Mouse (Mus musculus): ENCODE measurements around the gene Boc. TPM values are rescaled to one million over a fixed set of nuclear protein-coding genes. Genes with fewer than 3 reads are reported as not detected.

The Boc gene
- total RNA-seq, 1 experiment = 5.4 TPM

DNA sequence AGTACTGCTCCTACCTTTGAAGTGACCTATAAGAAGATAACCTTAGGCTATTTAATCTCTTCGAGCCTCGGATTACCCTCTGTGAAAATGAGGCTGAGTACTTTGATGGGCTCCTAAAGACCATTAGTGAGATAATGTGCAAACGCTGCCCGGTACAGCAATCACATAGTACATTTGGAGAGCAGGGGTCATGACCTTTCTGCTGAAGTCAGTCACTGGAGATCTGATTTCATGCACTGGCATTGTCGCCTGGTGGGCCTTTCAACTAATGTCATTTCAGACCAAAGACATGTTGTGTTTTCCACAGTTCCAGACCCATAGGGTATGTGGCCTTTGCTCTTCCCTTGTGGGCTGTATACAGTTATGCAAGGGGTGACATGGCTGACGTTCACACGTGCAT, 24.6 kb downstream of the Boc start:
- Histone ChIP-seq H3K9ac (ENCODE audit: insufficient read depth, low read depth, low read length, poor library complexity, severe bottlenecking) (no peak overlapping the region), H3K27ac (ENCODE audit: insufficient read depth, low read depth, low read length, poor library complexity, severe bottlenecking) (no peak overlapping the region)

DNA sequence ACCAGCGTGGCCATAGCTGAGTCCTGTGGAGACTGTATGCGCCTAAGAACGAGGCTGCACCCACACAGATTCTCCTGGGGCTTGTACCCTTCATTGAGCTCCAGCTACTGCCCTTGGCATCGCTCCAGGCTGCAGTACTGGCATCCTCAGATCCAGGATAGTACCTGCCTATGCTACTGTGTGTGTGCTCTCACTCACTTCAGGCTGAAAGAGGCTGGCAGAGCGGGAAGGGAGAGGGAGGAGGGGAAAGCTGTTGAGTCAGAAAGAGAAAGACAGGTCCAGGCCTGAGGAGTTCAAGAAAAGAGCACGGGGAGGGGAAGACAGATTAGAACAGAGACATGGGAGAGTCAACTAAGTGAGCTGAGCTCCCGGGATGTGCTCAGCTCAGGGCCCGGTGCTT, 25.2 kb downstream of the Boc start:
- no peak overlapping the region for H3K27ac ChIP-seq (ENCODE audit: insufficient read depth, low read depth, low read length, poor library complexity, severe bottlenecking)

More for the DNA sequence above, 24.6 kb downstream of the Boc start:
- TF ChIP-seq HCFC1 (IDR thresholded peaks at IDR 0.05; ENCODE audit: borderline replicate concordance, insufficient read depth, low read length) (no peak), ZC3H11A (IDR thresholded peaks at IDR 0.05; ENCODE audit: borderline replicate concordance, low read depth, low read length) (no peak), MAFK (IDR thresholded peaks at IDR 0.05; ENCODE audit: insufficient read depth, low read depth, low read length) (no peak), CHD2 (IDR thresholded peaks at IDR 0.05; ENCODE audit: low read depth, low read length) (no peak), ZNF384 (IDR thresholded peaks at IDR 0.05; ENCODE audit: low read depth, low read length) (no peak)
- in situ Hi-C loops (cut with MboI; ENCODE audit: low sequenced_read_pairs in 2 of 2, unreplicated experiment in 2 of 2) = no loop called here
- no peak for DNase-seq (ENCODE audit: low read depth, low spot score)
- no peak overlapping the region for H3K4me3 ChIP-seq (ENCODE audit: insufficient read depth in 1 of 2, low read depth in 1 of 2, low read length in 2 of 2, poor library complexity in 1 of 2, severe bottlenecking in 1 of 2)
- no peaks in the 10 kb centered on the region for H3K9me3 ChIP-seq (ENCODE audit: control insufficient read depth, insufficient read depth, low read depth, low read length)
- peaks cover 2 to 18% of the 10 kb centered on the region in 2 experiments; a peak in 3 of 4 replicates for H3K4me1 ChIP-seq (ENCODE audit: control insufficient read depth in 2 of 2, insufficient read depth in 2 of 2, low read length in 2 of 2, poor library complexity in 1 of 2)
- no peaks in the 10 kb centered on the region for H3K36me3 ChIP-seq (ENCODE audit: control insufficient read depth, insufficient read depth, low read length, poor library complexity, severe bottlenecking)

DNA sequence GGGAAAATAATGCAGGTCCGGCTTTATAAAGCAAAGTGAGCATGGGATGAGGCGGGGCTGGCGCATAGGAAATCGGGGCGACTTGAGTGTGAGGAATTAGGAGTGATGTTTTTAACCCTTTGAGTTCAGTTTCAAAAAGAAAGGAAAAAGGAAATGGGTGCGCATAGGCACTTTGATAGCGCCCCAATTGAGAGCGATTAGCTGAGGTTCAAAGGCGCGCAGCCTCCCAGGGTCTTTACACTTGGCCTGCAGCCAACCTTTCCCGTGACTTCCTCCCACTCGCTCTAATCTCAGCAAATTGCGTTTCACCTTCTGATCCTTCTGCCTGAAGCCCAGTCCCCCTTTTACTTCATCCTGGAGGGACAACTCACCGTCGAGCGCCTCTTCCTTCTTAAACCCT, 25.8 kb downstream of the Boc start:
- no peak overlapping the region for H3K27ac ChIP-seq (ENCODE audit: insufficient read depth, low read depth, low read length, poor library complexity, severe bottlenecking)
- H3K4me3 ChIP-seq (ENCODE audit: insufficient read depth in 1 of 2, low read depth in 1 of 2, low read length in 2 of 2, poor library complexity in 1 of 2, severe bottlenecking in 1 of 2) = no peak overlapping the region
- no peak for DNase-seq (ENCODE audit: low read depth, low spot score)
- no peak for TF ChIP-seq ZNF384 (IDR thresholded peaks at IDR 0.05; ENCODE audit: low read depth, low read length)
- TF ChIP-seq ZC3H11A (IDR thresholded peaks at IDR 0.05; ENCODE audit: borderline replicate concordance, low read depth, low read length) = no peak
- no peak for TF ChIP-seq CHD2 (IDR thresholded peaks at IDR 0.05; ENCODE audit: low read depth, low read length)
- TF ChIP-seq HCFC1 (IDR thresholded peaks at IDR 0.05; ENCODE audit: borderline replicate concordance, insufficient read depth, low read length) = no peak
- TF ChIP-seq MAFK (IDR thresholded peaks at IDR 0.05; ENCODE audit: insufficient read depth, low read depth, low read length) = no peak
- in situ Hi-C loops (cut with MboI; ENCODE audit: low sequenced_read_pairs in 2 of 2, unreplicated experiment in 2 of 2) = no loop called here
- no peak overlapping the region for H3K9ac ChIP-seq (ENCODE audit: insufficient read depth, low read depth, low read length, poor library complexity, severe bottlenecking)
- H3K36me3 ChIP-seq (ENCODE audit: control insufficient read depth, insufficient read depth, low read length, poor library complexity, severe bottlenecking) = no peaks in the 10 kb centered on the region
- H3K9me3 ChIP-seq (ENCODE audit: control insufficient read depth, insufficient read depth, low read depth, low read length) = no peaks in the 10 kb centered on the region
- peaks cover 2 to 18% of the 10 kb centered on the region in 2 experiments; a peak in 3 of 4 replicates for H3K4me1 ChIP-seq (ENCODE audit: control insufficient read depth in 2 of 2, insufficient read depth in 2 of 2, low read length in 2 of 2, poor library complexity in 1 of 2)

More for the DNA sequence above, 25.2 kb downstream of the Boc start:
- no peak overlapping the region for H3K9ac ChIP-seq (ENCODE audit: insufficient read depth, low read depth, low read length, poor library complexity, severe bottlenecking)
- TF ChIP-seq HCFC1 (IDR thresholded peaks at IDR 0.05; ENCODE audit: borderline replicate concordance, insufficient read depth, low read length) = no peak
- TF ChIP-seq MAFK (IDR thresholded peaks at IDR 0.05; ENCODE audit: insufficient read depth, low read depth, low read length) = no peak
- no peak for TF ChIP-seq ZNF384 (IDR thresholded peaks at IDR 0.05; ENCODE audit: low read depth, low read length)
- TF ChIP-seq CHD2 (IDR thresholded peaks at IDR 0.05; ENCODE audit: low read depth, low read length) = no peak
- TF ChIP-seq ZC3H11A (IDR thresholded peaks at IDR 0.05; ENCODE audit: borderline replicate concordance, low read depth, low read length) = no peak
- DNase-seq (ENCODE audit: low read depth, low spot score) = no peak
- H3K4me3 ChIP-seq (ENCODE audit: insufficient read depth in 1 of 2, low read depth in 1 of 2, low read length in 2 of 2, poor library complexity in 1 of 2, severe bottlenecking in 1 of 2) = no peak overlapping the region
- no peaks in the 10 kb centered on the region for H3K9me3 ChIP-seq (ENCODE audit: control insufficient read depth, insufficient read depth, low read depth, low read length)
- no peaks in the 10 kb centered on the region for H3K36me3 ChIP-seq (ENCODE audit: control insufficient read depth, insufficient read depth, low read length, poor library complexity, severe bottlenecking)
- in situ Hi-C loops (cut with MboI; ENCODE audit: low sequenced_read_pairs in 2 of 2, unreplicated experiment in 2 of 2) = no loop called here
- H3K4me1 ChIP-seq (ENCODE audit: control insufficient read depth in 2 of 2, insufficient read depth in 2 of 2, low read length in 2 of 2, poor library complexity in 1 of 2) = peaks cover 2 to 18% of the 10 kb centered on the region in 2 experiments; a peak in 3 of 4 replicates

DNA sequence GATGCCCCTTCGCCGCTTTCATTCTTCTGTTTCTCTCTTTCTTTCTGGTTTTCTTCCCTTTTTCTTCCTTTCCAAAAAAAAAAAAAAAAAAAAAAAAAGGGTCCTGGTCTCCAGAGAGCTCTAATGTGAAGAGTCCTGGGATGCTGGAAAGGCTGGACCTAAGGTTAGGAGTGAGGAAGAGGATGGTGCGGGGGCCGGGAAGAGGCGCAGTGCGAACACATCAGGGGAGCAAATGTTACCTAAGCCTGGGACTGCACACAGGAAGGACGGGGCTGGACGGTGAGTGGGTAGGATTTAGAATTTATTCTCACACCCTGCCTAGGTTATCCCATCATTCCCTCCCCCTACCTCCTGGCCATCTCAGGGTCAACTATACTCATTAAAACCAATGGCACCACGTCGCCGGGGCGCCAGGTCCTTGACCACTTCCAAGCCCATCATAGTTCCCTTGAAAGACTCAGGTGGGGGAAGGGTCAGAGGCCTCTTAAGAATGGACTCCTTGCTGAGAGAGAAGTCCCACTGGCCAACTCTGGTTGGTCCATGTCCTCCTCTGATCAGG, 27.4 kb downstream of the Boc start:
- TF ChIP-seq HCFC1 (IDR thresholded peaks at IDR 0.05; ENCODE audit: borderline replicate concordance, insufficient read depth, low read length) (no peak), ZNF384 (IDR thresholded peaks at IDR 0.05; ENCODE audit: low read depth, low read length) (no peak), CHD2 (IDR thresholded peaks at IDR 0.05; ENCODE audit: low read depth, low read length) (no peak), ZC3H11A (IDR thresholded peaks at IDR 0.05; ENCODE audit: borderline replicate concordance, low read depth, low read length) (no peak), MAFK (IDR thresholded peaks at IDR 0.05; ENCODE audit: insufficient read depth, low read depth, low read length) (no peak)
- Histone ChIP-seq H3K36me3 (ENCODE audit: control insufficient read depth, insufficient read depth, low read length, poor library complexity, severe bottlenecking) (no peaks in the 10 kb centered on the region), H3K9ac (ENCODE audit: insufficient read depth, low read depth, low read length, poor library complexity, severe bottlenecking) (no peak overlapping the region), H3K4me3 (ENCODE audit: insufficient read depth in 1 of 2, low read depth in 1 of 2, low read length in 2 of 2, poor library complexity in 1 of 2, severe bottlenecking in 1 of 2) (peak overlapping the region in 1 of 2 experiments; percentile 11; a peak in 1 of 4 replicates), H3K9me3 (ENCODE audit: control insufficient read depth, insufficient read depth, low read depth, low read length) (no peaks in the 10 kb centered on the region), H3K27ac (ENCODE audit: insufficient read depth, low read depth, low read length, poor library complexity, severe bottlenecking) (no peak overlapping the region), H3K4me1 (ENCODE audit: control insufficient read depth in 2 of 2, insufficient read depth in 2 of 2, low read length in 2 of 2, poor library complexity in 1 of 2) (peaks cover 2 to 19% of the 10 kb centered on the region in 2 experiments; a peak in 3 of 4 replicates)
- no peak for DNase-seq (ENCODE audit: low read depth, low spot score)
- in situ Hi-C loops (cut with MboI; ENCODE audit: low sequenced_read_pairs in 2 of 2, unreplicated experiment in 2 of 2) = no loop called here
